Mouse (Mus musculus) ES-E14 (cell line): Measurements from ENCODE around the gene Pcdh15.

ENCODE experiments used
- CHD2 ChIP-seq: IDR thresholded peaks from 2 replicates; pipeline ENCODE4 v1.6.1; 2014; ENCODE audit warnings: mild to moderate bottlenecking, low read depth, low read length, inconsistent platforms
- MAFK ChIP-seq: IDR thresholded peaks from 2 replicates; pipeline ENCODE4 v1.6.1; 2014; ENCODE audit warnings: mild to moderate bottlenecking, low read depth, low read length, inconsistent platforms; ENCODE audit not compliant: insufficient read depth
- ZNF384 ChIP-seq: IDR thresholded peaks from 2 replicates; pipeline ENCODE4 v1.6.1; 2012; ENCODE audit warnings: low read depth, low read length, inconsistent platforms

DNA sequence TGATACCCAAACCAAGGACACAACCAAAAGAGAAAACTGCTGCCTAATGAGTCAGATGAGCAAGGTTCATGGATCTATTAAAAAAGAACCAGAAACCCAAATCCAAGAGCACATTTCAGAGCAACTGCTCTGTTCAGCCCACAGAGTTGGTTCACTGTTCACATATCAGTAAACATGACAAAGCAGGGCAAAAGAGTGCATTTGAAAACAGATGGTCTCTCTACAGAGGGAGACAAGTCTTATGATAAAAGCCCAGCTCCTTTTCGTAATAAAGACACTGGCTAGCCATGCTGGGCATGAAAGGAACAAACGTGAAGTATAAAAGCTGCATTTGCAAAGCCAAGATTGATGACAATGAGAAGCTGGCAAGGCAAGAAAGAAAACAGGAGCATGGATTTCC is 649.9 kb downstream of the Pcdh15 start:
- TF ChIP-seq CHD2 (no peak), MAFK (no peak), ZNF384 (no peak)
